Mouse (Mus musculus): ENCODE measurements at regions not wholly inside any gene's neighbourhood (a gene's known extent, or its start where the extent isn't known, plus 50 kb on each side); places are given as distances from the start of the nearest gene placed in this dataset.

DNA sequence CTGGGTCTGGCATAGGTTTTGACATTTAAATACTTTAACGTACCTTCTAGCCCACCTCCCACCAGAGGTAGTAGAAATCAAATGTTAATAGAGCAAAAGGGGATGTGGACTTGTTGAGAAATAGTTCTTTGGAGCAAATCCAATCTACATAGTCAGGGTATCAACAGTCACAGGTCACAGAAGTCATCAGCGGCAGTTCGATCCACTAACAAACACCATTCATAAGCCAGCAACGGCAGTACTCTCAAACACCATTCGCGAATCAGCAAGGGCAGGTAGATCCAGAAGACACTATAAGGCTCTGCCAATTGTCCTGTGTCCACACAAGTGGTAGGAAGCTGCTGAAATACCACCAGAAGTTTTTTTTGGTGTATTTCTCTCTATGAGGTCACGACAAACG is 374.3 kb upstream of the Sox9 start:
- TF ChIP-seq CTCF (IDR thresholded peaks at IDR 0.05; ENCODE audit: low read depth, low read length) = no peak
- Histone ChIP-seq H3K27me3 (ENCODE audit: control insufficient read depth, insufficient read depth, low read length) (no peaks in the 10 kb centered on the region), H3K9ac (ENCODE audit: low read depth, low read length) (no peak overlapping the region), H3K4me1 (ENCODE audit: control insufficient read depth, insufficient read depth, low read length) (no peaks in the 10 kb centered on the region), H3K36me3 (ENCODE audit: control insufficient read depth, insufficient read depth, low read length) (no peaks in the 10 kb centered on the region), H3K79me2 (ENCODE audit: control insufficient read depth, insufficient read depth, low read length) (no peaks in the 10 kb centered on the region), H3K4me3 (ENCODE audit: insufficient read depth, low read depth, low read length) (no peak overlapping the region), H3K27ac (replicated peaks; ENCODE audit: insufficient read depth, low read depth, low read length) (no peak overlapping the region)
- WGBS = 33% methylated on average over 8 of the region's 8 CpGs
- peak; percentile 91 for DNase-seq (ENCODE audit: extremely low read depth, low read depth, low spot score)

DNA sequence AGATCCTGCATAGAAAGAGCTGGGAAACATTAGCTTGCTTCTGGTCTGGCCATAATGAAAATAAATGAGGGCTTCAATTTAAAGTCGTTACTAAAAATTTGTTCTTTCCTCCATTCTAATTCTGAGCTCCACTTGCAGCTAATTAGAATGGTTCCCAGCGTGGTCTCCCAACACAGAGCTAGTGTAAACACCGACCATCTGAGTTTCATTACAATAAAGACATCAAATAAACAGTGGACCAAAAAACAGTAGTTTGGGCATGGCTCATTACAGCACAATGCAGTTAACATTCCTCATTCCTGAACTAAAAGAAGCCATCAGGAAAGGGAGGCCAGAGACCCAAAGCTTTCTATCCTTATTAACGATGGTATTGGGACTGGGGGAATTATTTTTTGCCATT is 369.6 kb upstream of the Sox9 start:
- H3K9ac ChIP-seq (ENCODE audit: low read depth, low read length) = no peak overlapping the region
- no peaks in the 10 kb centered on the region for H3K4me1 ChIP-seq (ENCODE audit: control insufficient read depth, insufficient read depth, low read length)
- no peak overlapping the region for H3K4me3 ChIP-seq (ENCODE audit: insufficient read depth, low read depth, low read length)
- 56% methylated on average over 4 of the region's 4 CpGs for WGBS
- no peak for DNase-seq (ENCODE audit: extremely low read depth, low read depth, low spot score)
- no peaks in the 10 kb centered on the region for H3K36me3 ChIP-seq (ENCODE audit: control insufficient read depth, insufficient read depth, low read length)
- H3K27ac ChIP-seq (replicated peaks; ENCODE audit: insufficient read depth, low read depth, low read length) = no peak overlapping the region
- H3K27me3 ChIP-seq (ENCODE audit: control insufficient read depth, insufficient read depth, low read length) = no peaks in the 10 kb centered on the region
- no peaks in the 10 kb centered on the region for H3K79me2 ChIP-seq (ENCODE audit: control insufficient read depth, insufficient read depth, low read length)
- TF ChIP-seq POLR2A (IDR thresholded peaks at IDR 0.05; ENCODE audit: extremely low read depth, insufficient read depth, low read length) (no peak), CTCF (IDR thresholded peaks at IDR 0.05; ENCODE audit: low read depth, low read length) (no peak)

DNA sequence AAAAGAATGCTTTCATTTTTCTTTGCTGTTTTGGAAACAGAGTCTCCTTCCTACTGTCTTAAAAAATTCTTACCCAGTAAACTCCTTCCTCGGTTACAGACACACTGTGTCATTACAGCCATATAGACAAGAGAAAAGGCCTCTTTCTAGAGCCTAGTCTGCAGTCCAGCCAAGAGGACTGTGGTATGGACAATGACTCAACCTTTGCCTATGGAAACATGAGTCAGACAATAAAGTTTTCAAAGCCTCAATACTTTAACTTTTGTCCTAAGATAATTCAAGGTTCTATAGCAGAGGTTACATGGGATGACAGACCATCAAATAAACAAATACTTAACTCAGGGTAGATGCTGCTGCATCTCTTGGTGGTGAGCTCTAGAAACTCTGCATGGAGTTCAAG is 339.4 kb upstream of the Sox9 start:
- Histone ChIP-seq H3K4me1 (ENCODE audit: control insufficient read depth, insufficient read depth, low read length) (no peaks in the 10 kb centered on the region), H3K27me3 (ENCODE audit: control insufficient read depth, insufficient read depth, low read length) (no peaks in the 10 kb centered on the region), H3K4me3 (ENCODE audit: insufficient read depth, low read depth, low read length) (no peak overlapping the region), H3K79me2 (ENCODE audit: control insufficient read depth, insufficient read depth, low read length) (no peaks in the 10 kb centered on the region), H3K9ac (ENCODE audit: low read depth, low read length) (no peak overlapping the region), H3K36me3 (ENCODE audit: control insufficient read depth, insufficient read depth, low read length) (no peaks in the 10 kb centered on the region), H3K27ac (replicated peaks; ENCODE audit: insufficient read depth, low read depth, low read length) (no peak overlapping the region)
- TF ChIP-seq POLR2A (IDR thresholded peaks at IDR 0.05; ENCODE audit: extremely low read depth, insufficient read depth, low read length) = no peak
- no peak for TF ChIP-seq CTCF (IDR thresholded peaks at IDR 0.05; ENCODE audit: low read depth, low read length)
- 64% methylated on average over 1 of the region's 1 CpGs for WGBS
- no peak for DNase-seq (ENCODE audit: extremely low read depth, low read depth, low spot score)

DNA sequence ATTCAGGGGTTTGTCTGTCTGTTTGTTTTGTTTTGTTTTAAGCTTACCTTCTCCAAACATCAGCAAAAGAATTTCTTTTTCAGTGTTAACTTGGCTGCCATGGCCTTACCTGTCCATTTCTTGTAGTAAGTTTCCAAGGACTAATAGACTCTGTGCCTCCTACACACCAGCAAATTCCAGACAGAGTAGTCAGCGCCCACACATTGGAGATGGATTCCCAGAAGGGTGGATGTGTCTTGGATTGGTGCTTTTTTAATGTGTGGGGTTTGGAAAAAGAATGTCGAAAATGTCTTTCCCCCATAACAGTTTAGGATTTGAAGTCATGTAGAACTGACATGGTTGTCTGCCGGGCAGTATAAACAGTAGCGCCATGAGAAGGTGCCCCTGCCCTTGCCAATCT is 338.1 kb upstream of the Sox9 start:
- Histone ChIP-seq H3K4me1 (ENCODE audit: control insufficient read depth, insufficient read depth, low read length) (no peaks in the 10 kb centered on the region), H3K27me3 (ENCODE audit: control insufficient read depth, insufficient read depth, low read length) (no peaks in the 10 kb centered on the region), H3K9ac (ENCODE audit: low read depth, low read length) (no peak overlapping the region), H3K27ac (replicated peaks; ENCODE audit: insufficient read depth, low read depth, low read length) (no peak overlapping the region), H3K79me2 (ENCODE audit: control insufficient read depth, insufficient read depth, low read length) (no peaks in the 10 kb centered on the region), H3K4me3 (ENCODE audit: insufficient read depth, low read depth, low read length) (no peak overlapping the region), H3K36me3 (ENCODE audit: control insufficient read depth, insufficient read depth, low read length) (no peaks in the 10 kb centered on the region)
- no peak for DNase-seq (ENCODE audit: extremely low read depth, low read depth, low spot score)
- 82% methylated on average over 4 of the region's 4 CpGs for WGBS
- no peak for TF ChIP-seq CTCF (IDR thresholded peaks at IDR 0.05; ENCODE audit: low read depth, low read length)
- TF ChIP-seq POLR2A (IDR thresholded peaks at IDR 0.05; ENCODE audit: extremely low read depth, insufficient read depth, low read length) = no peak

DNA sequence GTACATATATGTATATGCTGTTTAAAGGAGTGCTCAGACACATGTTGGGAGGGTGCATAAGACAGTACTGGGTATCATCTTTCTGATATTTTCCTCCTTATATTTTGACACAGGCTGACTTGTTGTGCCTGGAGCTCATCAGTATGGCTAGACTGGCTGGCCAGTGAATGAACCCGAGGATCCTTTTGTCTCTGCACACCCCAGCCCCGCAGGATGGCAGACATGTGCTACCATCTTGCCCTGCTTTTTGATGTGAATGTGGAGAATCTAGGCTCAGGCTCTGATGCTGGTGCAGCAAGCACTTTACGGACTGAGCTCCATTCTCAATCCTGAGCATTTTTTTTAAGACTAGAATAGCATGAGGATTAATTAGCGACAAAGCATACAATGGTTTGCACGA is 332.4 kb upstream of the Sox9 start:
- no peaks in the 10 kb centered on the region for H3K36me3 ChIP-seq (ENCODE audit: control insufficient read depth, insufficient read depth, low read length)
- no peak overlapping the region for H3K4me3 ChIP-seq (ENCODE audit: insufficient read depth, low read depth, low read length)
- no peaks in the 10 kb centered on the region for H3K27me3 ChIP-seq (ENCODE audit: control insufficient read depth, insufficient read depth, low read length)
- no peak overlapping the region for H3K9ac ChIP-seq (ENCODE audit: low read depth, low read length)
- WGBS = 76% methylated on average over 5 of the region's 5 CpGs
- H3K79me2 ChIP-seq (ENCODE audit: control insufficient read depth, insufficient read depth, low read length) = no peaks in the 10 kb centered on the region
- no peak overlapping the region for H3K27ac ChIP-seq (replicated peaks; ENCODE audit: insufficient read depth, low read depth, low read length)
- TF ChIP-seq POLR2A (IDR thresholded peaks at IDR 0.05; ENCODE audit: extremely low read depth, insufficient read depth, low read length) (no peak), CTCF (IDR thresholded peaks at IDR 0.05; ENCODE audit: low read depth, low read length) (no peak)
- no peaks in the 10 kb centered on the region for H3K4me1 ChIP-seq (ENCODE audit: control insufficient read depth, insufficient read depth, low read length)
- DNase-seq (ENCODE audit: extremely low read depth, low read depth, low spot score) = no peak

DNA sequence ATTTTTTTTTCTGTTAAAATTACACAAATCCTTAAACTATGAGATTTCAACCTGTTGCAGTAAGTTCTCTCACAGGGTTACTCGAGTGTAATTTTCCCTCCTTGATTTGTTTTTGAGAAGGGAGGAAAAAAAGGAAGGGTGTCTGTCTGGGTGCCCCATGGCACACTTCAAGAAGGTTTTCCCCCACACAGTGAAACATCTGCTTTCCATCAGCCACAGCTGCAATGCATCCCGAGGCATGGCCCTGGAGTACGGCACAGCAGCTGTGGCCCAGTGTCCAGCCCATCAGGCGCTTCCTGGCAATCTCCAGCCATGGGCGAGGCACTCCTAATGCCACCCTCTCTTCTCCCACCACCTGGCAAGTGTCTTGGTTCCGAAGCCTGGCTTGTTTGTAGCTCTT is 331.8 kb upstream of the Sox9 start:
- WGBS = 73% methylated on average over 6 of the region's 6 CpGs
- no peak for TF ChIP-seq POLR2A (IDR thresholded peaks at IDR 0.05; ENCODE audit: extremely low read depth, insufficient read depth, low read length)
- TF ChIP-seq CTCF (IDR thresholded peaks at IDR 0.05; ENCODE audit: low read depth, low read length) = no peak
- Histone ChIP-seq H3K27ac (replicated peaks; ENCODE audit: insufficient read depth, low read depth, low read length) (no peak overlapping the region), H3K4me3 (ENCODE audit: insufficient read depth, low read depth, low read length) (no peak overlapping the region), H3K27me3 (ENCODE audit: control insufficient read depth, insufficient read depth, low read length) (no peaks in the 10 kb centered on the region), H3K36me3 (ENCODE audit: control insufficient read depth, insufficient read depth, low read length) (no peaks in the 10 kb centered on the region), H3K4me1 (ENCODE audit: control insufficient read depth, insufficient read depth, low read length) (no peaks in the 10 kb centered on the region), H3K9ac (ENCODE audit: low read depth, low read length) (no peak overlapping the region), H3K79me2 (ENCODE audit: control insufficient read depth, insufficient read depth, low read length) (no peaks in the 10 kb centered on the region)
- no peak for DNase-seq (ENCODE audit: extremely low read depth, low read depth, low spot score)
